Mouse (Mus musculus): ENCODE measurements at regions not wholly inside any gene's neighbourhood (a gene's known extent, or its start where the extent isn't known, plus 50 kb on each side); places are given as distances from the start of the nearest gene placed in this dataset.

DNA sequence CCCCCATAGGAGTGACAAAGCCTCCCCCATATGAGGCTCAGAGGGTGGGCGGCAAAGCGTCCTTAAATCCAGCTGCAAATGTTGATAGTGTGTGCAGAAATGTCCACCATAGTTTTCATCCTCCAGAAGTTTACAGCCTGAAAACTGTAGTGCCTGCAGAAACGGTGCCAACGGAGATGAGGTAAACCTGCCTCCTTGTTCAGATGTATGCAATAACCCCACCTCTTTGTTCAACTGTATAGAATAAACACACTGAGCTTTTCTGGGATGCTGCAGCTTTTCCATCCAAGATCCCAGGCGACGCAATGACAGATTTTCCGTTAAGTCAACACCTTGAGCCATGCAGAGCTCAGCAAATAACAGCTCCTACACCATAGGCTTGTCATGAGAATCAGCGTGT lies 57.3 kb upstream of the Cd180 start:
- DNase-seq (ENCODE audit: low read depth, low spot score), result no peak

DNA sequence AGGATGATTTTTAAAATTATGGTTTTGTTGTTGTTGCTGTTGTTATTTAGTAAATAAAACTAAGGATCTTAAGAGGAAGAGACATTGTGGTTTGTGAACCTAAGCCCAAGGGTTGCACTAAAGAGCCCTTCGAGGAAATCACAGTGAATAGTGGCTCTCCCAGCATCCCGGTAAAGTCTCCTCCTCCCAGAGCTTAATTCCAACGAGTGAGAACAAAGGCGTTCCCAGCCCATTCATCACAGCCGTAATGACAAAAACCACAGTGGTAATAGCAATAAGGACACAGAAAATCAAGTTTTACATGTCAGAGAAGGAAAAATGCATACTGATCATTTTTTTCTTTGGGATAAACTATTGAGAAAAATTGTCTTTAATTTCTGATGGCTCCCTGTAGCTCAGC lies 56.3 kb upstream of the Cd180 start:
- DNase-seq (ENCODE audit: low read depth, low spot score), result no peak

DNA sequence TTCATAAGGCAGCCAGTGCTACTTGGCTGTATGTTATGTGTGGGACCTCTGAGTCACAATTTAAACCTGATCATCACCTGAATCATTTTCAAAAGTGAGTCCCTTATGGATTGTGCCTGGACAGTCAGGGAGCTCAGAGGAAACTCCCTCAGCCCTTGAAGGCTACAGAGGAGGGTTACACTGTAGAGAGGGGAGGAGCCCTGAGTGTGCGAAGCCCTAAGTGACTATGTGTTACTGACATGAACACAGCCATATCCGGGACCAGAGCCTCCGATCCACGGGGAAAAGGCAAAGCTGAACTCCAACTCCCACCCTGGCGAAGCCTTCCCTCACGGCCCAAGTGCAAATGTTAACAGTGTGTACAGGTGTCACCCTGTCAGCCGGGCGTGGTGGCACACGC lies 53.7 kb upstream of the Cd180 start:
- DNase-seq (ENCODE audit: low read depth, low spot score), result no peak

DNA sequence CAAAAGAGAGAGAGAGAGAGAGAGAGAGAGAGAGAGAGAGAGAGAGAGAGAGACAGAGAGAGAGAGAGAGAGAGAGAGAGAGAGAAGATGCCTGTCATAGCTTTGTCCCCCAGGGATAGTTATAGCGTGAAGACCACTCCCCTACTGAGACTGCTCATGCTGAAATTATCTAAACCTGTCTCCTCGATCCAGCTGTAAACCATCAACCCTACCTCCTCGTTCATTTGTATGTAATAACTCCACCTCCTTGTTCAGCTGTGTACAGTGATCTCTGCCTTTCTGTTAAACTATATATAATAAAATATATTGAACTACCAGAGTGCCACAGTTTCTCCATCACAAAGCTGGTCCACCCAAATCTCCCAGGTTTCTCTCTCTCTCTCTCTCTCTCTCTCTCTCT lies 53.2 kb upstream of the Cd180 start:
- DNase-seq (ENCODE audit: low read depth, low spot score), result no peak
